Mouse (Mus musculus) ES-Bruce4 (cell line): ENCODE data around the gene Kcnk18. TPM values are rescaled to one million over a fixed set of nuclear protein-coding genes. Genes with fewer than 3 reads are reported as not detected.

Experiments
- H3K27ac ChIP-seq: 2 replicates; pipeline ENCODE4 v1.5.1; 2012; ENCODE audit warnings: low read length, inconsistent platforms; ENCODE audit not compliant: insufficient read depth
- H3K27me3 ChIP-seq: 2 replicates; pipeline ENCODE4 v1.6.1; 2012; ENCODE audit warnings: mild to moderate bottlenecking, low read length, inconsistent platforms; ENCODE audit not compliant: control insufficient read depth, poor library complexity, insufficient read depth, severe bottlenecking
- H3K36me3 ChIP-seq: 2 replicates; pipeline ENCODE4 v1.6.1; 2012; ENCODE audit warnings: inconsistent platforms, mild to moderate bottlenecking, low read length, moderate library complexity; ENCODE audit not compliant: control insufficient read depth, poor library complexity, insufficient read depth, severe bottlenecking
- H3K4me1 ChIP-seq: one replicate; pipeline ENCODE4 v1.8.1; 2011; ENCODE audit warnings: low read length; ENCODE audit not compliant: control insufficient read depth, insufficient read depth
- H3K4me3 ChIP-seq: 2 replicates; pipeline ENCODE4 v1.5.1; 2011; ENCODE audit warnings: low read depth, mild to moderate bottlenecking, low read length
- H3K9ac ChIP-seq: 2 replicates; pipeline ENCODE4 v1.6.1; 2012; ENCODE audit warnings: low read depth, mild to moderate bottlenecking, inconsistent platforms; ENCODE audit not compliant: poor library complexity, severe bottlenecking
- H3K9me3 ChIP-seq: replicated peaks from 2 replicates; pipeline ENCODE4 v1.6.1; 2012; ENCODE audit warnings: mild to moderate bottlenecking, low read length, inconsistent platforms; ENCODE audit not compliant: control insufficient read depth, poor library complexity, insufficient read depth, severe bottlenecking
- CTCF ChIP-seq: IDR thresholded peaks from one replicate; pipeline ENCODE4 v1.8.1; 2011; ENCODE audit warnings: low read depth, low read length
- EP300 ChIP-seq: IDR thresholded peaks from 2 replicates; pipeline ENCODE4 v1.6.1; 2011; ENCODE audit warnings: low read depth, low read length; ENCODE audit not compliant: insufficient read depth
- POLR2A ChIP-seq: IDR thresholded peaks from one replicate; pipeline ENCODE4 v1.8.1; 2011; ENCODE audit warnings: low read length; ENCODE audit not compliant: insufficient read depth
- polyA plus RNA-seq: library from polyadenylated mRNA; stranded (reverse); fragments of >200 nt; gene quantifications from 2 replicates; pipeline ENCODE4 v1.2.4, GENCODE M21; 2011; ENCODE audit warnings: low read depth; ENCODE audit not compliant: missing spikeins, insufficient read depth, insufficient read length

Kcnk18 gene
- polyA plus RNA-seq: not detected in 2 replicates

GRCm38 (mm10) chr19:59218991-59219390 lies at the start of gene Kcnk18:
Gene Kcnk18, plus strand, starts transcription at chr19:59219214.
- Histone ChIP-seq H3K36me3 (no peaks in the 10 kb centered on the region), H3K27me3 (no peaks in the 10 kb centered on the region), H3K27ac (no peak within 1 kb of the TSS), H3K4me1 (no peaks in the 10 kb centered on the region), H3K9me3 (no peaks in the 10 kb centered on the region), H3K4me3 (0 out of 2 replicates have a peak within 1 kb of the TSS, but pooled peaks have one; percentile 7), H3K9ac (no peak within 1 kb of the TSS)
- TF ChIP-seq POLR2A: no peak
- no peak for TF ChIP-seq EP300
- TF ChIP-seq CTCF: no peak

DNA sequence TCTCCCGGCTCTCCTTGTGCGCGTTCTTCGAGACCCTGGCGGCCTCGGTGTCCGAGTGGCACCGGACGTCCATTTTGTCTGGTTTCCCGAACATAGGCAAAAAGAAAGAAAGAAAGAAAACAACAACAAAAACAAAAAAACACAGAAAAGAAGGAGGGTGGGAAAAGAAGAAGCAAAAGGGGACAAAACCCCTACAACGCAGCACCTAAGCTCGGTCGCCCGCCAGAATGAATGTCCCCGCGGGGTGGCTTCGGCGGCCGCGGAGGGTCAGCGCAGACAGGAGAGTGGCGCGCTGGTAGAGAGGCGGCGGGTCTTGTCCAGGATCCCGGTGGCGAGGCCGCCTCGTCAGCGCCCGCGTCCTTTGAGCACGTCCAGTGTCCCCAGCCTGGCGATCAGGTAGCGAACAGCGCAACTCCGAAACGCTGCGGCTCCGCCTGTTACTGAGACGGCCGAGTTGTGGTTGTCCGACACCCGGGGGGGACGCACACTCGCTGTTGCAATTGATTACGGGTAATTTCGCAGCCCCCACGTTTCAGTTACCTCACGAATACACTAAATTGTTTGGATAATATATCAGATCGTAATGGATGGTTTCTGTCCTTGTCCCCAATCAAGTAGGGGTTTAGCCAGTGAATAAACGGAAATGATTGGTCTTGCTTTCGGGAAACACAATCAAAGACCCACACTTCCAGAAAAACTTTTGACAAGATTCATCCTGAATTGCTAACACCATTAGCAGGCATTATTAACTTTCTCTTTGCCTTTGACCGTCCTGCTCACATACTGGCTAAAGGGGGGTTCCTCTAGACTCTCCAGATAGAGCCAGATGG lies 48.9 kb upstream of the Kcnk18 start, which contains the start of gene Vax1:
Gene Vax1, minus strand, starts transcription at position 121 of the 830 bp plus-strand sequence.
- H3K4me3 ChIP-seq: peak within 1 kb of the TSS; percentile 44
- H3K9ac ChIP-seq: peak within 1 kb of the TSS; percentile 53
- H3K27me3 ChIP-seq: peaks cover 69% of the 10 kb centered on the region
- no peaks in the 10 kb centered on the region for H3K36me3 ChIP-seq
- TF ChIP-seq EP300 (no peak), CTCF (no peak), POLR2A (no peak)
- H3K27ac ChIP-seq: no peak within 1 kb of the TSS
- H3K9me3 ChIP-seq: no peaks in the 10 kb centered on the region
- no peaks in the 10 kb centered on the region for H3K4me1 ChIP-seq

DNA sequence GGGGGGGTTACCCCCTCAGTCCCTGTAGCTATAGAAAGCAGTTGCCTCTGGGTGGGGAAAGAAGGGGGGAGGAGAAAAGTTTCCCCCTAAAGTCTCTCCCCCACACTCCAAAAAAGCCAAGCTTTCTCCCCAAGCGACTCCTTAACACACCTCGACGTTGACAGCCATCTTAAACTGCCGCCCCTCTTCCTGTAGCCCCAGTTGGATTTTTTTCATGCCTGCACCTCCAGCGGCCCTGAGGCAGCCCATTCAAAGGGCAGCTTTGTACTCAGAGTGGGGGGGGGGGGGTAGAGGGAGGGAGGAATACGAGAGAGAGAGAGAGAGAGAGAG lies 48.3 kb upstream of the Kcnk18 start:
- Histone ChIP-seq H3K9ac (no peak overlapping the region), H3K4me1 (no peaks in the 10 kb centered on the region), H3K27ac (no peak overlapping the region), H3K9me3 (no peaks in the 10 kb centered on the region), H3K27me3 (peaks cover 64% of the 10 kb centered on the region), H3K36me3 (no peaks in the 10 kb centered on the region), H3K4me3 (no peak overlapping the region)
- no peak for TF ChIP-seq CTCF
- TF ChIP-seq POLR2A: no peak

- no peaks in the 10 kb centered on the region for H3K9me3 ChIP-seq
- no peaks in the 10 kb centered on the region for H3K36me3 ChIP-seq
- no peaks in the 10 kb centered on the region for H3K4me1 ChIP-seq
- peak overlapping the region; percentile 23; the same call in 1 of the 2 replicates for H3K4me3 ChIP-seq
- peaks cover 60% of the 10 kb centered on the region for H3K27me3 ChIP-seq
- no peak for TF ChIP-seq CTCF
- H3K9ac ChIP-seq: peak overlapping the region; percentile 33; the same call in 1 of the 2 replicates
- H3K27ac ChIP-seq: no peak overlapping the region
Measured at GRCm38 (mm10) chr19:59171151-59171870, 47.7 kb upstream of the Kcnk18 start.

- Histone ChIP-seq H3K4me1 (no peaks in the 10 kb centered on the region), H3K27me3 (peaks cover 56% of the 10 kb centered on the region), H3K9me3 (no peaks in the 10 kb centered on the region), H3K36me3 (no peaks in the 10 kb centered on the region), H3K4me3 (peak overlapping the region; percentile 16; the same call in 1 of the 2 replicates), H3K9ac (0 out of 2 replicates have a peak overlapping the region, but pooled peaks have one; percentile 33), H3K27ac (no peak overlapping the region)
- TF ChIP-seq EP300 (no peak), POLR2A (no peak), CTCF (no peak)
Measured at GRCm38 (mm10) chr19:59171871-59172245, 47.2 kb upstream of the Kcnk18 start.

DNA sequence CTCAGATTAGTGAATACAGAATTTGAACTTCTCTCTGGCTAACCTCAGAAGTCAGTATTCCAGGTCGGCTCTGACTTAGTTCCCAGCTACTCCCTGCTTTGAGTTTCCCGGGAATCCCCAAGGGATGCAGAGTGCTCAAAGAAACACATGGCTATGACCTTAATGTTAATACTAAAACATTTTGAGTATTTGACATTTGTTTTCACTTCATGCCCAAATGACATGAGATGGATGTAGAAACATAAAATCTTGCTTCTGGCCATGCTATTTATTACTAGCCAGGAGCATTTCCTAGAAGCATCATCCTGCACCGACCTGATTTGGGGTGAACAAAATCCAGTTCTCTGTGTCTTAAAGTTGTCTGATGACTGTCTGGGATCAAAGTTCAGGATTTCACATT lies 46.2 kb upstream of the Kcnk18 start:
- no peak for TF ChIP-seq POLR2A
- TF ChIP-seq EP300: no peak
- no peak for TF ChIP-seq CTCF
- no peaks in the 10 kb centered on the region for H3K9me3 ChIP-seq
- H3K36me3 ChIP-seq: no peaks in the 10 kb centered on the region
- no peak overlapping the region for H3K27ac ChIP-seq
- H3K4me1 ChIP-seq: no peaks in the 10 kb centered on the region
- H3K9ac ChIP-seq: no peak overlapping the region
- peaks cover 51% of the 10 kb centered on the region for H3K27me3 ChIP-seq
- no peak overlapping the region for H3K4me3 ChIP-seq
